ENCODE assay signal across 9 mouse cellular contexts in the genomic region with DNA sequence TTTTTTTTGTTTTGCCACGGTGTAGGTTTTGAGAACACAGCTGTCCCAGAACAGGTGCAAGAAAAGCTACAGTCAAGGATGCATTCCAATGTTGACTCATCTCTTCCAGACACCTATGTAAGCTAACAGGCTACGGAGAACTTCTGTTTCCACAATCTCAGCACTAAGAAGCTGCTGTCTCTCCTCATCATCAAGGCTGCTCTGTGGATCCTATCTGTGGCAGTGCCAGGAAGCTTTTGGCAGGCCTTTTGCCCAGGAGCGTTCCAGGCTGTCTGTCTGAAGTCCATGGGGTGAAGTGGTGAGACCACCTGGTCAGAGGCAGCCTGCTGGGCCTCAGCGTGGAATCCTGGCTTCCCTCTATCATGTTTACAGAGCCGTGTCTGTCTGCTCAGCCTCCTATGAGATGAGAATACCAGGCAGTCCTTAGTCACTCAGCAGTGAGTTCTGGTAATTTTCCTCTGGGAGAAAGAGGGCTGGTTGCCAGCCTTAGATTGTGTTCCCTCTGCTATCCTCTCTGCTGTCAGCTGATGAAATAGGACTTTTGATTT.
DNase-seq lines count a peak whose midpoint lies in the region; ATAC-seq lines count a peak whose summit lies in the region.
"Had no signal": no experiment of that assay in that cellular context is flagged by ENCODE, and none has a peak within 500 bp of the region (broad histone marks: within the 10 kb centered on the region; RNA-seq: fewer than 3 reads in every experiment).

No protein-coding gene starts in this region.

- no peaks in the 10 kb centered on the region for H3K9me3 ChIP-seq in heart, embryonic 12.5 days (replicated peaks)
- H3K9me3 ChIP-seq: limb, embryonic 12.5 days had no signal

- H3K9ac ChIP-seq in heart, embryonic 12.5 days: no peak overlapping the region
- H3K9ac ChIP-seq: limb, embryonic 12.5 days had no signal

- H3K4me2 ChIP-seq in heart, embryonic 12.5 days: no peak overlapping the region
- H3K4me2 ChIP-seq: limb, embryonic 12.5 days had no signal

- H3K27me3 ChIP-seq in heart, embryonic 12.5 days (replicated peaks): no peaks in the 10 kb centered on the region
- H3K27me3 ChIP-seq: limb, embryonic 12.5 days had no signal

- peak overlapping the region; percentile 63; the same call in 1 of the 2 replicates for H3K27ac ChIP-seq in heart, embryonic 12.5 days (ENCODE audit: poor library complexity, severe bottlenecking)
- H3K27ac ChIP-seq: limb, embryonic 12.5 days had no signal

- H3K4me1 ChIP-seq in heart, embryonic 12.5 days (replicated peaks): peaks cover 5% of the 10 kb centered on the region; the same call in 1 of the 2 replicates
- H3K4me1 ChIP-seq: limb, embryonic 12.5 days had no signal

- no peaks in the 10 kb centered on the region for H3K36me3 ChIP-seq in heart, embryonic 12.5 days
- H3K36me3 ChIP-seq: limb, embryonic 12.5 days had no signal

- ATAC-seq in heart, embryonic 12.5 days (ENCODE audit: insufficient number of reproducible peaks, low FRiP score): peak; percentile 69; the same call in 1 of the 2 replicates

- WGBS in heart, embryonic 12.5 days: 32% methylated on average over 5 of the region's 5 CpGs

- H3K4me3 ChIP-seq in heart, embryonic 12.5 days: no peak overlapping the region
- H3K4me3 ChIP-seq: limb, embryonic 12.5 days had no signal

- DNase-seq in lung, adult 18-20 months: peak; percentile 11 to 18
- DNase-seq in lung, postnatal 4 days: no peak
- peak; percentile 78 for DNase-seq in cerebellum, adult 11-12 months
- peak; percentile 36 to 37 for DNase-seq in kidney, postnatal 4 days
- DNase-seq in lung, postnatal 25 days (ENCODE audit: low spot score): peak; percentile 24
- DNase-seq in thymus, postnatal 14 days: no peak
- DNase-seq in urinary bladder, postnatal 4 days (ENCODE audit: low spot score in 2 of 2): no peak

Comparison
In these comparisons a context has a peak if more than half of its experiments do, and no peak if none do; other contexts are left out.
1. DNase-seq: peak in lung, adult 18-20 months (2 of 2), cerebellum, adult 11-12 months (single experiment), kidney, postnatal 4 days (2 of 2) and lung, postnatal 25 days (single experiment); none in lung, postnatal 4 days (0 of 2), thymus, postnatal 14 days (single experiment) and urinary bladder, postnatal 4 days (0 of 2).